Mouse (Mus musculus): Measurements from ENCODE around the gene 4930447C04Rik.

- TF ChIP-seq CTCF (IDR thresholded peaks at IDR 0.05) (no peak), EP300 (IDR thresholded peaks at IDR 0.05; ENCODE audit: insufficient read depth, low read depth, low read length) (no peak), POLR2A (IDR thresholded peaks at IDR 0.05; ENCODE audit: insufficient read depth, low read depth, low read length) (no peak)
Observed at GRCm38 (mm10) chr12:72946805-72947204, 6.2 kb upstream of the 4930447C04Rik start.

Measured in heart, adult 2 months (tissue).